Mouse (Mus musculus) lung, adult 2 months (tissue): ENCODE data around the gene Saal1.

Source experiments
- CTCF ChIP-seq: fragments of 200-500 bp; IDR thresholded peaks from 2 replicates; pipeline ENCODE4 v1.5.1; 2011; ENCODE audit warnings: mild to moderate bottlenecking, low read length, control low read depth; ENCODE audit not compliant: insufficient read depth
- POLR2A ChIP-seq: fragments of 200-500 bp; IDR thresholded peaks from 2 replicates; pipeline ENCODE4 v1.6.1; 2011; ENCODE audit warnings: low read depth, mild to moderate bottlenecking, control low read depth, low read length, borderline replicate concordance; ENCODE audit errors: extremely low read depth

GRCm38 (mm10) chr7:46675061-46675460 is 35.4 kb downstream of the Saal1 start:
- TF ChIP-seq CTCF (no peak), POLR2A (no peak)
